Mouse (Mus musculus): ENCODE results near the gene Auts2. TPM values are rescaled to one million over a fixed set of nuclear protein-coding genes. Genes with fewer than 3 reads are reported as not detected.
A peak's percentile ranks its signal among the peaks of the same experiment; 100 is the strongest.

The Auts2 gene
- total and polyA plus RNA-seq, 2 experiments from 2014 or later = 35.2 to 57.5 TPM

DNA sequence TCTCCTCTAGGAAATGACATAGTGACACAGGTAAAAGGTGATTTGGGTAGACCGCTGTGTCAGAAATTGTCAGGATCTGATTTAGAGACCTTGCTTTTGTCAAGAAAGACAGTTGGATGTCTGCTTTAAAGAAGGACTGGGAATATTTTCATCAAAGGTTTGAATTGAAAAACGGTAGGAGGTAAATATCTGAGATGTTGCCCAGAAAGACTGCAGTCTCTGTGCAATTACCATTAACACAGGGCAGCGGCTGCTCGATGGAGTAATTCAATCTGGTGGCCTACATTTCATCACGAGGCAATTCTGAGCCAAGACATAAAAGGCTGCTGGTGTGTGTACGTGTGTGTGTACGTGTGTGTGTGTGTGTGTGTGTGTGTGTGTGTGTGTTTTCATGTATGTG lies 529.8 kb downstream of the Auts2 start:
- H3K4me1 ChIP-seq (ENCODE audit: insufficient read depth, low read length) = no peaks in the 10 kb centered on the region
- no peaks in the 10 kb centered on the region for H3K9me3 ChIP-seq (ENCODE audit: low read length)
- no peak overlapping the region for H3K4me2 ChIP-seq (ENCODE audit: low read depth, low read length, poor library complexity, severe bottlenecking)
- ATAC-seq (ENCODE audit: low FRiP score) = no peak
- no peak overlapping the region for H3K27ac ChIP-seq (ENCODE audit: low read depth, low read length)
- TF ChIP-seq CTCF (IDR thresholded peaks at IDR 0.05) = no peak
- H3K27me3 ChIP-seq (ENCODE audit: insufficient read depth, low read length) = no peaks in the 10 kb centered on the region
- H3K36me3 ChIP-seq (ENCODE audit: insufficient read depth, low read length) = no peaks in the 10 kb centered on the region
- DNase-seq (ENCODE audit: low spot score) = no peak
- WGBS = 72% methylated on average over 7 of the region's 7 CpGs
- no peak overlapping the region for H3K9ac ChIP-seq (replicated peaks; ENCODE audit: low read length, poor library complexity, severe bottlenecking)
- H3K4me3 ChIP-seq (ENCODE audit: low read depth, low read length) = no peak overlapping the region

DNA sequence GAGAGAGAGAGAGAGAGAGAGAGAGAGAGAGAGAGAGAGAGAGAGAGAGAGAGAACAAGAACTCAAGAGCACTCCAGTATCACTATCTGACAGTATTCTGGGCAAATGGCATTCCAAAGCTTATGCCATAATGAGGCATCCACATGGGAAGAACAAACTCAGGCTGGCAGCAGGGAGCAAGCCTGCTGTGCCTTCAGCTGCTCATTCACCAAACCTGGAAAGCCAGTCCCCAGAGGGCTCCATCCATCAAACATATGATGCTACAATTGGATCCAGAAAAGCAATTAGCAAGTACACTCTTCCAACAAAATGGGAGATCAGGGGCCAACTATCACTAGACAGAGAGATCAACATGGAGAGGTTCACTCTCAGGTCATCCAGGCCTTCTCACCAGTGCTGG lies 531.3 kb downstream of the Auts2 start:
- no peaks in the 10 kb centered on the region for H3K9me3 ChIP-seq (ENCODE audit: low read length)
- ATAC-seq (ENCODE audit: low FRiP score) (no peak), DNase-seq (ENCODE audit: low spot score) (peak; percentile 66)
- no peaks in the 10 kb centered on the region for H3K4me1 ChIP-seq (ENCODE audit: insufficient read depth, low read length)
- no peak overlapping the region for H3K4me3 ChIP-seq (ENCODE audit: low read depth, low read length)
- H3K36me3 ChIP-seq (ENCODE audit: insufficient read depth, low read length) = no peaks in the 10 kb centered on the region
- no peak overlapping the region for H3K27ac ChIP-seq (ENCODE audit: low read depth, low read length)
- no peak overlapping the region for H3K9ac ChIP-seq (replicated peaks; ENCODE audit: low read length, poor library complexity, severe bottlenecking)
- no peak for TF ChIP-seq CTCF (IDR thresholded peaks at IDR 0.05)
- no peaks in the 10 kb centered on the region for H3K27me3 ChIP-seq (ENCODE audit: insufficient read depth, low read length)
- H3K4me2 ChIP-seq (ENCODE audit: low read depth, low read length, poor library complexity, severe bottlenecking) = no peak overlapping the region

DNA sequence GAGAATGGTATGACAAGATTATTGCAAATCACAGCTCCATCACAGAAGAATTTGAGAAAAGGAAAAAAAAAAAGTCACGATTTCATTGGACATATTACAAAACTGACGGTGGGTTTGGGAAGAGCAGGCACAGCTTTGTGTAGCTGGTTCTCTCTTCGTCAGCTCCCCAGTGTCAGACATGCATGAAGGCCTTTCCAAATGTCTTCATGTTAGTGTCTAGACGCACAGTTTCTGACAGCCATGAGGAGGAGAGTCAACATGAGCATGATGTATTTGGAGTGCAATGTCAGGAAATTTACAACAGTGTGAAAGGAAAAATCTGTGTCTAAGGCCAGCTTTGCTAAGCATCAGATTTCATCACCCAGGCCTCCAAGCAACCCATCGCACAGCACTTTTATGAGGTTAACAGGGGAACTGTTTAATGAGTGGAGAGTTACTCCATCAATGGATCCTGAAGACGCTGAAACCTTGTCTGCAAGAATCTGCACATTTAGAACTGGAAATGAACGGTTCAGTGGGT lies 534.4 kb downstream of the Auts2 start:
- Histone ChIP-seq H3K4me1 (ENCODE audit: insufficient read depth, low read length) (no peaks in the 10 kb centered on the region), H3K27ac (ENCODE audit: low read depth, low read length) (no peak overlapping the region), H3K27me3 (ENCODE audit: insufficient read depth, low read length) (no peaks in the 10 kb centered on the region), H3K4me2 (ENCODE audit: low read depth, low read length, poor library complexity, severe bottlenecking) (no peak overlapping the region), H3K4me3 (ENCODE audit: low read depth, low read length) (no peak overlapping the region), H3K9ac (replicated peaks; ENCODE audit: low read length, poor library complexity, severe bottlenecking) (no peak overlapping the region), H3K36me3 (ENCODE audit: insufficient read depth, low read length) (no peaks in the 10 kb centered on the region), H3K9me3 (ENCODE audit: low read length) (no peaks in the 10 kb centered on the region)
- TF ChIP-seq CTCF (IDR thresholded peaks at IDR 0.05) = no peak
- WGBS = 75% methylated on average over 7 of the region's 7 CpGs
- ATAC-seq (ENCODE audit: low FRiP score) (no peak), DNase-seq (ENCODE audit: low spot score) (no peak)

DNA sequence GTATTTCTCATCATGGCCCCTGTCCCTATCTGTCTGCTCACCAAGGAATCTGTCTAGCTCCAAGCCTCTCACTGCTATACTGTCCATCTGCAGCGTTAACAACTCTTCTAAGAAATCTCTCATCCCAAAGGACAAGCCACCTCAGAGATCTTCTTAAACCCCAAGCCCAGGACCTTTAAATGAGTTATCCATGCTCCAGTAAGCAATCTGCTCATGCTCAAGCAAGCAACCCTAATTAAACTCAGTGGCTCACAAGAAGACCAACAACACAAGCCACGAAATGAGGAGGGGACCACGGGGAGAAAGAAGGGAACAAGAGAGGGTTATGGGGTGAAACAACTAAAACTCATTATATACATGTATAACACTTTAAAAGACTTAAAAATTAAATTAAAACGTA lies 535.2 kb downstream of the Auts2 start:
- ATAC-seq (ENCODE audit: low FRiP score) = no peak
- H3K4me1 ChIP-seq (ENCODE audit: insufficient read depth, low read length) = no peaks in the 10 kb centered on the region
- no peak for TF ChIP-seq CTCF (IDR thresholded peaks at IDR 0.05)
- no peak overlapping the region for H3K4me2 ChIP-seq (ENCODE audit: low read depth, low read length, poor library complexity, severe bottlenecking)
- no peak overlapping the region for H3K4me3 ChIP-seq (ENCODE audit: low read depth, low read length)
- WGBS = 80% methylated on average over 4 of the region's 4 CpGs
- no peak overlapping the region for H3K9ac ChIP-seq (replicated peaks; ENCODE audit: low read length, poor library complexity, severe bottlenecking)
- no peak for DNase-seq (ENCODE audit: low spot score)
- no peak overlapping the region for H3K27ac ChIP-seq (ENCODE audit: low read depth, low read length)
- no peaks in the 10 kb centered on the region for H3K36me3 ChIP-seq (ENCODE audit: insufficient read depth, low read length)
- H3K27me3 ChIP-seq (ENCODE audit: insufficient read depth, low read length) = no peaks in the 10 kb centered on the region
- H3K9me3 ChIP-seq (ENCODE audit: low read length) = no peaks in the 10 kb centered on the region

DNA sequence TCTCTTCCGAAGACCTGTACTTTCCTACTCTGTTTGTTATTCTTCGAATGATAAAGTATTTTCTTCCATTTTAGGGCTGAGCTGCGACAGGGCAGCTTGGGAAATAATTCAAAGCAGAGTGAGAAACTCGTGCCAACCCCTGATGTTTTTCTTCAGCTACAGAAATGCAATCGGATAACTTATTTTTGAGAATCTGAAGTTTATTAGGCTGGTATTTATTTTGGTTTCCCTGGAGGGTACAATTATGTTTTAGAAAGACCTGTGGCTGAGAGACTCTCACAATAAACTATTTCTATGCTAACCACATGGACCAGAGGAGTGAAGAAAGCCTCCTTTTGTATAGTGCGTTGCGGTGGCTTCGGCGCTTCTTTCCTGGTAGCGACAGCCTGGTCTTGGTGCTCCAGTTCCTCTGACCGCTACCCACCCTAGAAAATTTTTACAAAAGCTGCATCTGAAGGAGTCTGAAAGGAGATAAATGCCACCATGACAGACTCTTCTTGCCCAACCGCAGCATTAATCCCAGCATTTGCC lies 550.4 kb downstream of the Auts2 start:
- Histone ChIP-seq H3K9ac (replicated peaks; ENCODE audit: low read length, poor library complexity, severe bottlenecking) (no peak overlapping the region), H3K27me3 (ENCODE audit: insufficient read depth, low read length) (no peaks in the 10 kb centered on the region), H3K4me1 (ENCODE audit: insufficient read depth, low read length) (no peaks in the 10 kb centered on the region), H3K9me3 (ENCODE audit: low read length) (no peaks in the 10 kb centered on the region), H3K27ac (ENCODE audit: low read depth, low read length) (no peak overlapping the region), H3K4me3 (ENCODE audit: low read depth, low read length) (no peak overlapping the region), H3K4me2 (ENCODE audit: low read depth, low read length, poor library complexity, severe bottlenecking) (no peak overlapping the region), H3K36me3 (ENCODE audit: insufficient read depth, low read length) (no peaks in the 10 kb centered on the region)
- DNase-seq (ENCODE audit: low spot score) (no peak), ATAC-seq (ENCODE audit: low FRiP score) (no peak)
- 71% methylated on average over 12 of the region's 12 CpGs for WGBS
- no peak for TF ChIP-seq CTCF (IDR thresholded peaks at IDR 0.05)

DNA sequence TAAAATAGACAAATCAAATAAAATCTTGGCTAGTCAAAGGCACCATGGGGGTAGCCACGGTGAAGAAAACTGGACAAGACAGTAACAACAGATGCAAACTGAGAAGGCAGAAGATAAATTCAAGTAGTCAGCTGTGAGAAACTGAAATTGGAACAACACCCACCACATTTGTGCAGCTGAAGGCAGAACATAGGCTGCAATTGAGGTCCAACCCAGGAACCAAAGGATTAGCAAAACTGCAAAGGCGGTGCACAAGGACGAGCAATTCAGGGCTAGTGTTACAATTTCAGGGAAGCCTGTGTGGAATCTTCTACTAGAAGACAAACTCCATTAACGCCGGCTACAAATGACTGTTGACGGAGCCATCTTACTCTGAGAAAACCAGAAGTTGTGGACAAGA lies 550.9 kb downstream of the Auts2 start:
- H3K27me3 ChIP-seq (ENCODE audit: insufficient read depth, low read length) = no peaks in the 10 kb centered on the region
- WGBS = 78% methylated on average over 6 of the region's 6 CpGs
- no peak for TF ChIP-seq CTCF (IDR thresholded peaks at IDR 0.05)

More for the DNA sequence above, 550.9 kb downstream of the Auts2 start:
- no peaks in the 10 kb centered on the region for H3K4me1 ChIP-seq (ENCODE audit: insufficient read depth, low read length)
- ATAC-seq (ENCODE audit: low FRiP score) (no peak), DNase-seq (ENCODE audit: low spot score) (no peak)
- no peak overlapping the region for H3K9ac ChIP-seq (replicated peaks; ENCODE audit: low read length, poor library complexity, severe bottlenecking)
- no peak overlapping the region for H3K4me3 ChIP-seq (ENCODE audit: low read depth, low read length)
- H3K36me3 ChIP-seq (ENCODE audit: insufficient read depth, low read length) = no peaks in the 10 kb centered on the region
- H3K4me2 ChIP-seq (ENCODE audit: low read depth, low read length, poor library complexity, severe bottlenecking) = no peak overlapping the region
- H3K27ac ChIP-seq (ENCODE audit: low read depth, low read length) = no peak overlapping the region
- H3K9me3 ChIP-seq (ENCODE audit: low read length) = no peaks in the 10 kb centered on the region

Data from midbrain, postnatal 0 days (tissue).